Mouse (Mus musculus): ENCODE measurements at regions not wholly inside any gene's neighbourhood (a gene's known extent, or its start where the extent isn't known, plus 50 kb on each side); places are given as distances from the start of the nearest gene placed in this dataset.
"Not testable (repeated sequence)": the region's sequence is repeated elsewhere in the genome, so short reads cannot be mapped to it uniquely, and the experiment has no call there.

GRCm38 (mm10) chr8:56927166-56927565, 376.3 kb downstream of the Fbxo8 start:
- DNase-seq (ENCODE audit: low read depth, low spot score): no peak

GRCm38 (mm10) chr8:56929076-56929475, 378.2 kb downstream of the Fbxo8 start:
- no peak for DNase-seq (ENCODE audit: low read depth, low spot score)

GRCm38 (mm10) chr8:56932421-56932820, 381.5 kb downstream of the Fbxo8 start:
- peak; percentile 1 for DNase-seq (ENCODE audit: low read depth, low spot score)

GRCm38 (mm10) chr8:56962186-56962585, 358.6 kb upstream of the Hand2 start:
- DNase-seq (ENCODE audit: low read depth, low spot score): no peak

- no peak for DNase-seq (ENCODE audit: low read depth, low spot score)
These were observed 350.5 kb upstream of the Hand2 start for GRCm38 (mm10) chr8:56970311-56970710.

- no peak for DNase-seq (ENCODE audit: low read depth, low spot score)
These were observed 341.8 kb upstream of the Hand2 start for GRCm38 (mm10) chr8:56978994-56979393.

GRCm38 (mm10) chr8:56979416-56979815, 341.4 kb upstream of the Hand2 start:
- DNase-seq (ENCODE audit: low read depth, low spot score): peak; percentile 22

GRCm38 (mm10) chr8:57010318-57011024, 310.3 kb upstream of the Hand2 start:
- no peak for DNase-seq (ENCODE audit: low read depth, low spot score)

GRCm38 (mm10) chr8:57013813-57014320, 306.9 kb upstream of the Hand2 start:
- DNase-seq (ENCODE audit: low read depth, low spot score): no peak

- no peak for DNase-seq (ENCODE audit: low read depth, low spot score)
These were observed 304.5 kb upstream of the Hand2 start for GRCm38 (mm10) chr8:57016329-57016728.

- not testable (repeated sequence) for DNase-seq (ENCODE audit: low read depth, low spot score)
These were observed 292.7 kb upstream of the Hand2 start for GRCm38 (mm10) chr8:57028096-57028495.

- DNase-seq (ENCODE audit: low read depth, low spot score): no peak
These were observed 272.3 kb upstream of the Hand2 start for GRCm38 (mm10) chr8:57048490-57048889.

- no peak for DNase-seq (ENCODE audit: low read depth, low spot score)
These were observed 271.9 kb upstream of the Hand2 start for GRCm38 (mm10) chr8:57048909-57049308.

GRCm38 (mm10) chr8:57052661-57053060, 268.1 kb upstream of the Hand2 start:
- DNase-seq (ENCODE audit: low read depth, low spot score): no peak

- peak; percentile 2 for DNase-seq (ENCODE audit: low read depth, low spot score)
These were observed 243.8 kb upstream of the Hand2 start for GRCm38 (mm10) chr8:57076995-57077394.

GRCm38 (mm10) chr8:57086811-57087210, 234.0 kb upstream of the Hand2 start:
- no peak for DNase-seq (ENCODE audit: low read depth, low spot score)

- DNase-seq (ENCODE audit: low read depth, low spot score): no peak
These were observed 228.4 kb upstream of the Hand2 start for GRCm38 (mm10) chr8:57092403-57092802.

- DNase-seq (ENCODE audit: low read depth, low spot score): no peak
These were observed 225.6 kb upstream of the Hand2 start for GRCm38 (mm10) chr8:57095169-57095568.

- DNase-seq (ENCODE audit: low read depth, low spot score): not testable (repeated sequence)
These were observed 209.9 kb upstream of the Hand2 start for GRCm38 (mm10) chr8:57110765-57111402.

GRCm38 (mm10) chr8:57111403-57111771, 209.4 kb upstream of the Hand2 start:
- DNase-seq (ENCODE audit: low read depth, low spot score): no peak

- DNase-seq (ENCODE audit: low read depth, low spot score): no peak
These were observed 206.9 kb upstream of the Hand2 start for GRCm38 (mm10) chr8:57113915-57114314.

GRCm38 (mm10) chr8:57115303-57115702, 205.5 kb upstream of the Hand2 start:
- DNase-seq (ENCODE audit: low read depth, low spot score): no peak

GRCm38 (mm10) chr8:57134041-57134440, 186.7 kb upstream of the Hand2 start:
- no peak for DNase-seq (ENCODE audit: low read depth, low spot score)
